Mouse (Mus musculus) kidney, embryonic 15.5 days (tissue): Measurements from ENCODE around the gene Gnai2. TPM values are rescaled to one million over a fixed set of nuclear protein-coding genes. Genes with fewer than 3 reads are reported as not detected.
"Not testable (repeated sequence)": the region's sequence is repeated elsewhere in the genome, so short reads cannot be mapped to it uniquely, and the experiment has no call there.

ENCODE experiments used
- ATAC-seq: fragments of 200-750 bp; cut with Nextera tagmentation; replicated peaks from 2 replicates; pipeline ENCODE4 v1.8.0; 2017; ENCODE audit warnings: moderate TSS enrichment; ENCODE audit not compliant: low FRiP score
- H3K27ac ChIP-seq: fragments of 300-500 bp; sonication (generic); 2 replicates; pipeline ENCODE4 v1.5.1; 2015; ENCODE audit warnings: mild to moderate bottlenecking, inconsistent platforms
- H3K27me3 ChIP-seq: fragments of 300-500 bp; sonication (generic); 2 replicates; pipeline ENCODE4 v1.6.1; 2015; ENCODE audit warnings: inconsistent platforms
- H3K36me3 ChIP-seq: fragments of 300-500 bp; sonication (generic); 2 replicates; pipeline ENCODE4 v1.6.1; 2015; ENCODE audit warnings: inconsistent platforms
- H3K4me1 ChIP-seq: fragments of 300-500 bp; sonication (generic); 2 replicates; pipeline ENCODE4 v1.6.1; 2015; ENCODE audit warnings: inconsistent platforms
- H3K4me2 ChIP-seq: fragments of 300-500 bp; sonication (generic); 2 replicates; pipeline ENCODE4 v1.6.1; 2015; ENCODE audit warnings: moderate library complexity, mild to moderate bottlenecking, inconsistent platforms
- H3K4me3 ChIP-seq: fragments of 300-500 bp; sonication (generic); replicated peaks from 2 replicates; pipeline ENCODE4 v1.5.1; 2015; ENCODE audit warnings: mild to moderate bottlenecking, inconsistent platforms
- H3K9ac ChIP-seq: fragments of 300-500 bp; sonication (generic); 2 replicates; pipeline ENCODE4 v1.6.1; 2015; ENCODE audit warnings: mild to moderate bottlenecking, inconsistent platforms
- H3K9me3 ChIP-seq: fragments of 300-500 bp; sonication (generic); replicated peaks from 2 replicates; pipeline ENCODE4 v1.6.1; 2016; ENCODE audit warnings: inconsistent platforms
- WGBS: fragments of 180-500 bp; shearing (Covaris S2); methylation state at CpG from one replicate; pipeline ENCODE4 v1.1.7; 2015; ENCODE audit warnings: mixed read lengths; 5-methylcytosine and 5-hydroxymethylcytosine counted together
- polyA plus RNA-seq: library from polyadenylated mRNA; unstranded; fragments of >200 nt; fragmentation: Nextera tagmentation; extraction: Ambion mirVana; gene quantifications from 2 replicates; pipeline ENCODE4 v1.2.1, GENCODE M21; 2015

Gnai2 gene
- polyA plus RNA-seq, 1 experiment from 2014 or later: 424 TPM

GRCm38 (mm10) chr9:107579023-107579900 lies 55.9 kb downstream of the Gnai2 start:
- Histone ChIP-seq H3K27me3 (no peaks in the 10 kb centered on the region), H3K4me1 (peaks cover 55% of the 10 kb centered on the region), H3K4me3 (peak overlapping the region; percentile 71; the same call in 1 of the 2 replicates), H3K27ac (peak overlapping the region; percentile 96), H3K9ac (no peak overlapping the region), H3K4me2 (peak overlapping the region; percentile 93; the same call in 1 of the 2 replicates), H3K36me3 (peaks cover 24% of the 10 kb centered on the region), H3K9me3 (no peaks in the 10 kb centered on the region)
- no peak for ATAC-seq
- WGBS: 95% methylated on average over 14 of the region's 14 CpGs

GRCm38 (mm10) chr9:107578587-107578986 lies 56.6 kb downstream of the Gnai2 start, which contains the start of gene Naa80:
Naa80 (plus strand) TSS chr9:107578887.
- no peak for ATAC-seq
- Histone ChIP-seq H3K36me3 (peaks cover 22% of the 10 kb centered on the region), H3K4me1 (peaks cover 55% of the 10 kb centered on the region), H3K4me3 (peak within 1 kb of the TSS; percentile 71; the same call in 1 of the 2 replicates), H3K4me2 (peak within 1 kb of the TSS; percentile 93; the same call in 1 of the 2 replicates), H3K9ac (no peak within 1 kb of the TSS), H3K9me3 (no peaks in the 10 kb centered on the region), H3K27me3 (no peaks in the 10 kb centered on the region), H3K27ac (peak within 1 kb of the TSS; percentile 96)
- 80% methylated on average over 3 of the region's 3 CpGs for WGBS

- Histone ChIP-seq H3K27ac (no peak overlapping the region), H3K36me3 (peaks cover 22% of the 10 kb centered on the region), H3K27me3 (no peaks in the 10 kb centered on the region), H3K9me3 (no peaks in the 10 kb centered on the region), H3K4me1 (peaks cover 55% of the 10 kb centered on the region), H3K4me2 (0 out of 2 replicates have a peak overlapping the region, but pooled peaks have one; percentile 60), H3K9ac (no peak overlapping the region), H3K4me3 (no peak overlapping the region)
- no peak for ATAC-seq
- 92% methylated on average over 10 of the region's 10 CpGs for WGBS
Observed at GRCm38 (mm10) chr9:107577871-107578270, 57.3 kb downstream of the Gnai2 start.

GRCm38 (mm10) chr9:107576357-107577107 lies 58.6 kb downstream of the Gnai2 start, which contains the start of gene Hyal1:
Hyal1 (plus strand) TSS chr9:107576927.
- H3K4me2 ChIP-seq: peak within 1 kb of the TSS; percentile 60
- no peaks in the 10 kb centered on the region for H3K9me3 ChIP-seq
- peak; percentile 76 for ATAC-seq
- H3K9ac ChIP-seq: peak within 1 kb of the TSS; percentile 38; the same call in 1 of the 2 replicates
- peaks cover 33% of the 10 kb centered on the region for H3K36me3 ChIP-seq
- WGBS: 21% methylated on average over 16 of the region's 16 CpGs
- H3K4me3 ChIP-seq: peak within 1 kb of the TSS; percentile 42
- H3K4me1 ChIP-seq: peaks cover 51% of the 10 kb centered on the region
- H3K27me3 ChIP-seq: no peaks in the 10 kb centered on the region
- peak within 1 kb of the TSS; percentile 76 for H3K27ac ChIP-seq

- no peaks in the 10 kb centered on the region for H3K9me3 ChIP-seq
- no peaks in the 10 kb centered on the region for H3K27me3 ChIP-seq
- H3K36me3 ChIP-seq: peaks cover 40% of the 10 kb centered on the region
- no peak overlapping the region for H3K4me3 ChIP-seq
- 75% methylated on average over 14 of the region's 14 CpGs for WGBS
- H3K4me2 ChIP-seq: peak overlapping the region; percentile 60; the same call in 1 of the 2 replicates
- no peak overlapping the region for H3K9ac ChIP-seq
- peaks cover 52% of the 10 kb centered on the region for H3K4me1 ChIP-seq
- no peak for ATAC-seq
- peak overlapping the region; percentile 76 for H3K27ac ChIP-seq
Observed at GRCm38 (mm10) chr9:107575579-107576356, 59.4 kb downstream of the Gnai2 start.

- not testable (repeated sequence) for H3K4me2 ChIP-seq, H3K4me3 ChIP-seq, ATAC-seq, H3K27ac ChIP-seq, H3K9ac ChIP-seq, H3K9me3 ChIP-seq, H3K27me3 ChIP-seq
- 82% methylated on average over 6 of the region's 6 CpGs for WGBS
- Histone ChIP-seq H3K4me1 (peaks cover 53% of the 10 kb centered on the region), H3K36me3 (peaks cover 46% of the 10 kb centered on the region)
Observed at GRCm38 (mm10) chr9:107573774-107574173, 61.4 kb downstream of the Gnai2 start.

- H3K36me3 ChIP-seq: peaks cover 46% of the 10 kb centered on the region
- no peak overlapping the region for H3K27ac ChIP-seq
- no peak for ATAC-seq
- H3K4me3 ChIP-seq: no peak overlapping the region
- no peak overlapping the region for H3K4me2 ChIP-seq
- H3K27me3 ChIP-seq: no peaks in the 10 kb centered on the region
- H3K9me3 ChIP-seq: no peaks in the 10 kb centered on the region
- peaks cover 54% of the 10 kb centered on the region for H3K4me1 ChIP-seq
- WGBS: 94% methylated on average over 2 of the region's 2 CpGs
- no peak overlapping the region for H3K9ac ChIP-seq
Observed at GRCm38 (mm10) chr9:107572327-107572662, 62.9 kb downstream of the Gnai2 start.

- H3K9ac ChIP-seq: no peak overlapping the region
- peak overlapping the region; percentile 86; the same call in 1 of the 2 replicates for H3K4me3 ChIP-seq
- H3K4me2 ChIP-seq: peak overlapping the region; percentile 72
- peaks cover 54% of the 10 kb centered on the region for H3K4me1 ChIP-seq
- no peak for ATAC-seq
- no peaks in the 10 kb centered on the region for H3K9me3 ChIP-seq
- H3K27me3 ChIP-seq: no peaks in the 10 kb centered on the region
- 90% methylated on average over 22 of the region's 22 CpGs for WGBS
- no peak overlapping the region for H3K27ac ChIP-seq
- peaks cover 46% of the 10 kb centered on the region for H3K36me3 ChIP-seq
Observed at GRCm38 (mm10) chr9:107571534-107572326, 63.4 kb downstream of the Gnai2 start.

GRCm38 (mm10) chr9:107570845-107571244 lies 64.3 kb downstream of the Gnai2 start:
- ATAC-seq: no peak
- H3K4me1 ChIP-seq: peaks cover 54% of the 10 kb centered on the region

GRCm38 (mm10) chr9:107570016-107570415 lies 65.2 kb downstream of the Gnai2 start:
- Histone ChIP-seq H3K9ac (peak overlapping the region; percentile 80), H3K4me2 (peak overlapping the region; percentile 72), H3K9me3 (no peaks in the 10 kb centered on the region), H3K4me1 (peaks cover 55% of the 10 kb centered on the region), H3K4me3 (peak overlapping the region; percentile 86), H3K27me3 (no peaks in the 10 kb centered on the region), H3K36me3 (peaks cover 55% of the 10 kb centered on the region), H3K27ac (peak overlapping the region; percentile 89)
- 39% methylated on average over 13 of the region's 13 CpGs for WGBS
- ATAC-seq: no peak

More at GRCm38 (mm10) chr9:107570845-107571244, 64.3 kb downstream of the Gnai2 start:
- 90% methylated on average over 21 of the region's 21 CpGs for WGBS
- Histone ChIP-seq H3K9ac (peak overlapping the region; percentile 80; the same call in 1 of the 2 replicates), H3K4me2 (peak overlapping the region; percentile 72), H3K27ac (no peak overlapping the region), H3K4me3 (peak overlapping the region; percentile 86), H3K9me3 (no peaks in the 10 kb centered on the region), H3K27me3 (no peaks in the 10 kb centered on the region), H3K36me3 (peaks cover 50% of the 10 kb centered on the region)
